Mouse (Mus musculus) kidney, adult 9 months (tissue): ENCODE measurements around the gene Txndc17.
"Not testable (repeated sequence)": the region's sequence is repeated elsewhere in the genome, so short reads cannot be mapped to it uniquely, and the experiment has no call there.

Source experiments
- DNase-seq: peaks from one replicate; pipeline ENCODE4 v3.0.0; 2022

Txndc17 gene

GRCm38 (mm10) chr11:72207204-72207833 lies at the start of gene Txndc17, which contains the start of gene 4933427D14Rik:
Gene Txndc17, plus strand, starts transcription at chr11:72207547.
Gene 4933427D14Rik, minus strand, starts transcription at chr11:72207459.
- peak; percentile 92 for DNase-seq

GRCm38 (mm10) chr11:72163198-72163597 lies 44.1 kb upstream of the Txndc17 start:
- DNase-seq, result no peak

GRCm38 (mm10) chr11:72169871-72170270 lies 37.5 kb upstream of the Txndc17 start:
- DNase-seq, result no peak

- not testable (repeated sequence) for DNase-seq
Observed at GRCm38 (mm10) chr11:72171906-72172305, 35.4 kb upstream of the Txndc17 start.

- no peak for DNase-seq
Observed at GRCm38 (mm10) chr11:72173506-72173905, 33.8 kb upstream of the Txndc17 start.

- DNase-seq, result no peak
Observed at GRCm38 (mm10) chr11:72174721-72175120, 32.6 kb upstream of the Txndc17 start.

- no peak for DNase-seq
Observed at GRCm38 (mm10) chr11:72175966-72176365, 31.4 kb upstream of the Txndc17 start.

GRCm38 (mm10) chr11:72176553-72176952 lies 30.8 kb upstream of the Txndc17 start:
- DNase-seq, result no peak

- no peak for DNase-seq
Observed at GRCm38 (mm10) chr11:72180556-72180955, 26.8 kb upstream of the Txndc17 start.

GRCm38 (mm10) chr11:72181136-72181535 lies 26.2 kb upstream of the Txndc17 start:
- no peak for DNase-seq

GRCm38 (mm10) chr11:72184252-72184651 lies 23.1 kb upstream of the Txndc17 start:
- no peak for DNase-seq

- DNase-seq, result no peak
Observed at GRCm38 (mm10) chr11:72190857-72191256, 16.5 kb upstream of the Txndc17 start.

GRCm38 (mm10) chr11:72194259-72194658 lies 13.1 kb upstream of the Txndc17 start:
- no peak for DNase-seq

- no peak for DNase-seq
Observed at GRCm38 (mm10) chr11:72196506-72196905, 10.8 kb upstream of the Txndc17 start.

GRCm38 (mm10) chr11:72203440-72203839 lies 3.9 kb upstream of the Txndc17 start:
- no peak for DNase-seq

- DNase-seq, result no peak
Observed at GRCm38 (mm10) chr11:72205256-72205655, 2.1 kb upstream of the Txndc17 start.

- DNase-seq, result no peak
Observed at GRCm38 (mm10) chr11:72206341-72207203, 775 bp upstream of the Txndc17 start, which contains the start of gene Gm43951. Gene Gm43951, minus strand, starts transcription at chr11:72206840.

- DNase-seq, result peak; percentile 75
Observed at GRCm38 (mm10) chr11:72207834-72208377, 559 bp downstream of the Txndc17 start.

- DNase-seq, result peak; percentile 97
Observed at GRCm38 (mm10) chr11:72214591-72215409, 7.5 kb downstream of the Txndc17 start.

- DNase-seq, result peak; percentile 92
Observed at GRCm38 (mm10) chr11:72215410-72215797, 8.1 kb downstream of the Txndc17 start, which contains the start of gene Med31. Gene Med31, minus strand, starts transcription at chr11:72215592.

- DNase-seq, result no peak
Observed at GRCm38 (mm10) chr11:72217116-72217515, 9.8 kb downstream of the Txndc17 start.

- peak; percentile 65 for DNase-seq
Observed at GRCm38 (mm10) chr11:72221278-72221677, 13.9 kb downstream of the Txndc17 start.

GRCm38 (mm10) chr11:72223414-72223813 lies 16.1 kb downstream of the Txndc17 start:
- no peak for DNase-seq
